In genomic region chr12:39974977-39975583, GRCm38 (mm10) we compare ENCODE assay signal across 13 mouse cellular contexts.
DNase-seq lines count a peak whose midpoint lies in the region; ATAC-seq and TF ChIP-seq lines count a peak whose summit lies in the region.
"Had no signal": no experiment of that assay in that cellular context is flagged by ENCODE, and none has a peak within 500 bp of the region (broad histone marks: within the 10 kb centered on the region; RNA-seq: fewer than 3 reads in every experiment).

No protein-coding gene starts in this region.

- H3K4me3 ChIP-seq in left cerebral cortex, adult 2 months = no peak overlapping the region
- no peak overlapping the region for H3K4me3 ChIP-seq in hindbrain, embryonic 13.5 days
- H3K4me3 ChIP-seq: erythroblast, embryonic 14.5 days had no signal

- DNase-seq in left cerebral cortex, adult 2 months (ENCODE audit: extremely low spot score in 1 of 2, low spot score in 2 of 2) = no peak
- DNase-seq in left cerebral cortex, adult 18-20 months (ENCODE audit: low spot score in 2 of 2) = no peak
- peak; percentile 47 for DNase-seq in mesoderm, embryonic 11.5 days (ENCODE audit: low read depth, low spot score)
- DNase-seq in retina, postnatal 1 day = peak; percentile 42
- DNase-seq in right cerebral cortex, postnatal 25 days = no peak
- DNase-seq in left cerebral cortex, postnatal 4 days = no peak
- no peak for DNase-seq in frontal cortex, postnatal 36 days (ENCODE audit: low spot score in 2 of 2)
- DNase-seq: adrenal gland, postnatal 25 days; cerebellum, postnatal 25 days; thymus, postnatal 36 days had no signal

- no peaks in the 10 kb centered on the region for H3K27me3 ChIP-seq in hindbrain, embryonic 13.5 days

- peak; percentile 74 for ATAC-seq in hindbrain, embryonic 13.5 days (ENCODE audit: low FRiP score)

- WGBS in hindbrain, embryonic 13.5 days = 18% methylated on average over 4 of the region's 4 CpGs

- no peak overlapping the region for H3K4me2 ChIP-seq in hindbrain, embryonic 13.5 days

- intact Hi-C loops in left cerebral cortex, adult 2 months (cut with DNase I) = loop anchor here (5.0 kb wide), 2 partner anchors 93 to 238 kb away; no protein-coding TSS in a partner anchor
- intact Hi-C loops in left cerebral cortex, postnatal 4 days (cut with DNase I) = no loop called here

- no peak for TF ChIP-seq CTCF in left cerebral cortex, adult 2 months (IDR thresholded peaks at IDR 0.05)

- H3K9me3 ChIP-seq in hindbrain, embryonic 13.5 days = no peaks in the 10 kb centered on the region

- peaks cover 23% of the 10 kb centered on the region for H3K4me1 ChIP-seq in hindbrain, embryonic 13.5 days (replicated peaks)

- no peaks in the 10 kb centered on the region for H3K36me3 ChIP-seq in hindbrain, embryonic 13.5 days

- peak overlapping the region; percentile 34 for H3K27ac ChIP-seq in left cerebral cortex, adult 2 months
- H3K27ac ChIP-seq in hindbrain, embryonic 13.5 days = peak overlapping the region; percentile 88
- H3K27ac ChIP-seq: liver, embryonic 14.5 days had no signal

- no peak overlapping the region for H3K9ac ChIP-seq in hindbrain, embryonic 13.5 days
- H3K9ac ChIP-seq: liver, embryonic 14.5 days had no signal

Comparison
In these comparisons a context has a peak if more than half of its experiments do, and no peak if none do; other contexts are left out.
1. DNase-seq: peak in mesoderm, embryonic 11.5 days (single experiment) and retina, postnatal 1 day (single experiment); none in left cerebral cortex, adult 2 months (0 of 2), left cerebral cortex, adult 18-20 months (0 of 2), right cerebral cortex, postnatal 25 days (single experiment), left cerebral cortex, postnatal 4 days (single experiment) and frontal cortex, postnatal 36 days (0 of 2).